Mouse (Mus musculus) kidney, adult 2 months (tissue): ENCODE measurements at regions not wholly inside any gene's neighbourhood (a gene's known extent, or its start where the extent isn't known, plus 50 kb on each side); places are given as distances from the start of the nearest gene placed in this dataset.

Source experiments
- DNase-seq: peaks from one replicate; pipeline ENCODE4 v3.0.0; 2021
- H3K27ac ChIP-seq: fragments of 200-500 bp; 2 replicates; pipeline ENCODE4 v1.5.1; 2012; ENCODE audit warnings: low read depth, low read length, control low read depth, inconsistent platforms; ENCODE audit not compliant: insufficient read depth
- H3K27me3 ChIP-seq: fragments of 200-500 bp; replicated peaks from 2 replicates; pipeline ENCODE4 v1.6.1; 2012; ENCODE audit warnings: mild to moderate bottlenecking, moderate library complexity, low read length, inconsistent platforms; ENCODE audit not compliant: control insufficient read depth, insufficient read depth
- H3K36me3 ChIP-seq: fragments of 200-500 bp; 2 replicates; pipeline ENCODE4 v1.6.1; 2012; ENCODE audit warnings: mild to moderate bottlenecking, moderate library complexity, low read length, inconsistent platforms; ENCODE audit not compliant: control insufficient read depth, insufficient read depth
- H3K4me1 ChIP-seq: fragments of 200-500 bp; 2 replicates; pipeline ENCODE4 v1.6.1; 2011; ENCODE audit warnings: low read length; ENCODE audit not compliant: control insufficient read depth, insufficient read depth
- H3K4me3 ChIP-seq: fragments of 200-500 bp; 2 replicates; pipeline ENCODE4 v1.5.1; 2011; ENCODE audit warnings: mild to moderate bottlenecking, low read depth, low read length, control low read depth; ENCODE audit not compliant: insufficient read depth
- CTCF ChIP-seq: fragments of 200-500 bp; conservative IDR thresholded peaks from 2 replicates; pipeline ENCODE4 v1.5.1; 2011; ENCODE audit warnings: low read depth, mild to moderate bottlenecking, control low read depth, low read length, moderate library complexity, mixed read lengths; ENCODE audit not compliant: insufficient read depth, insufficient read length
- POLR2A ChIP-seq: fragments of 200-500 bp; IDR thresholded peaks from one replicate; pipeline ENCODE4 v1.6.1; 2011; ENCODE audit warnings: low read depth, low read length, control low read depth
- WGBS: fragments of 180-500 bp; shearing (Covaris S2); methylation state at CpG from one replicate; pipeline ENCODE4 v1.1.7; 2018; 5-methylcytosine and 5-hydroxymethylcytosine counted together

GRCm38 (mm10) chr1:24938303-24939263, 260.2 kb downstream of the Lmbrd1 start:
- WGBS = 47% methylated on average over 3 of the region's 3 CpGs
- Histone ChIP-seq H3K4me1 (no peaks in the 10 kb centered on the region), H3K27ac (no peak overlapping the region), H3K4me3 (no peak overlapping the region), H3K27me3 (no peaks in the 10 kb centered on the region), H3K36me3 (no peaks in the 10 kb centered on the region)
- no peak for TF ChIP-seq CTCF
- TF ChIP-seq POLR2A = no peak
- no peak for DNase-seq

DNA sequence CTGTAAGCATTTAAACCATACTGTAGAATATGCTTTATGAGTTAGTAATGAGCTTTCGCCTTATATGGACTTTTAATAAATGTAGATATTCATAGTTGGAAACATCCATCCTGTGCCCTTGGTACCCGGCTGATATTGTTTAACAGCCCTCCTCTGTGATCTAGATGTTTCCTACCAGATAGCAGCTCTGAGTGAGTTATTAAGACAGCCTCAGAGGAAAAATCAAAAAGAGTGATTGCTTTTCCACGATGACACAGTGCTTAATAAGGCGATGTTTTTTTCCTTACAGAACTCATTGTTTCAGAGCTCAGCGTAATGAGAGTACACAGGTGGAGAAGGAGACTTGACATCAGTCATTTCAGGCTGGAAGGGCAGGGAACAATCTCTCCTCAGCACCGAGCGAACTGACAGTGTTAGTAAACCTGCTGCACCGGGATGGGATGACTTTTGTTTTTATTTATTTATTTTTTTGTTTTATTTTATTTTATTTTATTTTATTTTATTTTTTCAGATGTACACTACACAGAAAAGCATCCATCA, 264.4 kb downstream of the Lmbrd1 start:
- no peak overlapping the region for H3K27ac ChIP-seq
- H3K4me3 ChIP-seq = no peak overlapping the region
- no peaks in the 10 kb centered on the region for H3K27me3 ChIP-seq
- DNase-seq = no peak
- H3K4me1 ChIP-seq = no peaks in the 10 kb centered on the region
- H3K36me3 ChIP-seq = no peaks in the 10 kb centered on the region
- TF ChIP-seq CTCF = no peak
- TF ChIP-seq POLR2A = no peak
- 87% methylated on average over 8 of the region's 8 CpGs for WGBS

DNA sequence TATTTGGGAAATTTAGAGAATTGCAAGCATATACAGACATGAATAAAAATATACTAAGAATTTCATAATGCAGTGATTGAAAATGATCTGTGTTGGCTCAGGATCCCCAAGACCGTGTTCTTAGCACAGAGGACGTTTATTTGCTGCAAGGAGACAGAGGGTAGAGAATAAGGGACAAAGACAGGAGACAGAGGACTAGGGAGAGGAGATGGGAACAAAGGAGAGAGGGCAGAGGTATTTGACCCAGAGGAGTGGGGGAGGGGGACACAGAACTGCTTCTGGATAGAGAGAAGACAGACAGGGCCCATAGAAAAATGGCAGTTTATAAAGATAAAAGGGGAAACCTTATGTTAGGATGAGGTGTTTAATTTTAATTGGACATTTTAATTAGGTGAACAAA, 265.0 kb downstream of the Lmbrd1 start:
- TF ChIP-seq POLR2A (no peak), CTCF (no peak)
- Histone ChIP-seq H3K27ac (no peak overlapping the region), H3K4me3 (no peak overlapping the region), H3K27me3 (no peaks in the 10 kb centered on the region), H3K4me1 (no peaks in the 10 kb centered on the region), H3K36me3 (no peaks in the 10 kb centered on the region)
- WGBS = 55% methylated on average over 2 of the region's 2 CpGs
- DNase-seq = no peak

DNA sequence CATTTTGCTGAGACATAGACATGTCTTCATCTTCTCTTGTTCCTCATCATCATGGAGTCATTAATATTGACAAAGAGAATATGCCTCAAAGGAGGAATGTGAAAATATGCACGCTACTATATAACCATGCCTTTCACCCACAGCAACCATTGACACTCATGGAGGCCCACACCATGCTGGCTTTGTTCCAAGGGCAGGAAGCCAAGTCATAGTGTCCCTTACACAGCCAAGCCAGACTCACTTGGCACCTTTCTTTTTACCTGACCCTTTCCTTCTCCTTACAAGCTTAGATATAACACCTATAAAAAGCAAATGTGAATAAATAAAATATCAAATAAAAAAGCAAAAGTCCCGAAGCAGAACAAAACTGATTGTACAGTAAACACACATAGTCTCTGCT, 294.3 kb downstream of the Lmbrd1 start:
- TF ChIP-seq CTCF (no peak), POLR2A (no peak)
- H3K4me1 ChIP-seq = no peaks in the 10 kb centered on the region
- 76% methylated on average over 2 of the region's 2 CpGs for WGBS
- no peak for DNase-seq
- H3K27me3 ChIP-seq = no peaks in the 10 kb centered on the region
- no peak overlapping the region for H3K4me3 ChIP-seq
- H3K36me3 ChIP-seq = no peaks in the 10 kb centered on the region
- H3K27ac ChIP-seq = no peak overlapping the region

- no peak for TF ChIP-seq POLR2A
- TF ChIP-seq CTCF = no peak
- 71% methylated on average over 8 of the region's 8 CpGs for WGBS
- no peaks in the 10 kb centered on the region for H3K4me1 ChIP-seq
- no peak for DNase-seq
- no peaks in the 10 kb centered on the region for H3K36me3 ChIP-seq
- no peak overlapping the region for H3K4me3 ChIP-seq
- H3K27ac ChIP-seq = no peak overlapping the region
- no peaks in the 10 kb centered on the region for H3K27me3 ChIP-seq
These were observed 330.2 kb downstream of the Lmbrd1 start for GRCm38 (mm10) chr1:25008456-25009169.

- Histone ChIP-seq H3K36me3 (no peaks in the 10 kb centered on the region), H3K4me3 (no peak overlapping the region), H3K4me1 (no peaks in the 10 kb centered on the region), H3K27ac (no peak overlapping the region), H3K27me3 (no peaks in the 10 kb centered on the region)
- TF ChIP-seq POLR2A = no peak
- no peak for DNase-seq
- 89% methylated on average over 1 of the region's 1 CpGs for WGBS
These were observed 334.3 kb downstream of the Lmbrd1 start for GRCm38 (mm10) chr1:25012754-25013153.
